Mouse (Mus musculus) adrenal gland, postnatal 14 days (tissue): ENCODE measurements around the gene Bglap. TPM values are rescaled to one million over a fixed set of nuclear protein-coding genes. Genes with fewer than 3 reads are reported as not detected.
A peak's percentile ranks its signal among the peaks of the same experiment; 100 is the strongest.
"Not testable (repeated sequence)": the region's sequence is repeated elsewhere in the genome, so short reads cannot be mapped to it uniquely, and the experiment has no call there.

Experiments
- DNase-seq: peaks from one replicate; pipeline ENCODE4 v3.0.0; 2021; ENCODE audit warnings: mixed read lengths
- total RNA-seq: library from RNA; stranded (reverse); gene quantifications from 2 replicates; pipeline ENCODE4 v1.2.3, GENCODE M21; 2021

The Bglap gene
- total RNA-seq, 1 experiment from 2014 or later = 2.1 TPM

DNA sequence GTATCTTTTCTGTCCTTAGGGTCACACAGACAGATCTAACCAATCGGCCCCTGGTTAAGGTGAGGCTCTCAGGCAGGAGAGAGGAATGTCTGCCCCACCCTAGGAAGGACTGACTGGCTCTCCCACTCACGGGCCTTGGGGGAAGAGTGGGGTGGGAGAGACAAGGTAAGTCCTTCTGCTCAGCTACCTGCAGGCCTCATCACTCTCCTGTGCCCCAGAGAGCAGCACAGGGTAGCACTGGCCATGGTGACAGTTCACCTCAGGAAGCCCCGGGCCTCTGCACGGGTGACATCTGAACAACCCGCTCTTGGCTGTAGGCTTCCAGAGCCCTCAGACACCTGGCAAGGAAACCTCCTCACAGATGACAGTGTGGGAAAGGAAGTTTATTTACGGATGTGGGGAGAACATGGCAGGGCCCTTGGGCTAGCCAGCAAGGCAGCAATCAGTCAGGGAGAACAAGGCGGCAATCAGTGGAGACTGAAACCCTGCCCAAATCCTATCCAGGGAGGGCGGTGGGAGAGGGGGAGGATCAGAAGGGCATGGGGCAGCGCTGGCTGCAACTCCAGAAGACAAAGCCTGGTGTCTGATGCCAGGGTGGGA, 9.6 kb upstream of the Bglap start:
- no peak for DNase-seq

DNA sequence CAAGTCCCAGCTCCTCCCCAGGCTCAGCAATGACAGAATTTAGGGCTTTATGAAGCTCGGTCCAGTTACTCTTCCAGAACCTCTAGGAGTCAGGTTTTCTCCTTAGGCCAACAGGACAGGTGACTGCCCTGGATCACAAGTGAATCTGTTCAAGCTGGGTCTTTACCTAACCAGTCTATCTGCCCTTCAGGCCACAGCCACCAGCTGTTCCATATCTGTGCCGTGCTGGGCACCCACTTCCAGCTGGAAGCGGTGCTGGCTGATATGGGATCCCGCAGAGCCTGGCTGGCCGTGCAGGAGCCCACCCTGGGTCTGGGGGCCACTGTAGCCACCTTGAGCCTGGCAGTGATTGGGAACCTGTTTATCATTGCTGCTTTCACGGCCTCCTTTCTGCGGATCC, 1.9 kb downstream of the Bglap start:
- DNase-seq = not testable (repeated sequence)

DNA sequence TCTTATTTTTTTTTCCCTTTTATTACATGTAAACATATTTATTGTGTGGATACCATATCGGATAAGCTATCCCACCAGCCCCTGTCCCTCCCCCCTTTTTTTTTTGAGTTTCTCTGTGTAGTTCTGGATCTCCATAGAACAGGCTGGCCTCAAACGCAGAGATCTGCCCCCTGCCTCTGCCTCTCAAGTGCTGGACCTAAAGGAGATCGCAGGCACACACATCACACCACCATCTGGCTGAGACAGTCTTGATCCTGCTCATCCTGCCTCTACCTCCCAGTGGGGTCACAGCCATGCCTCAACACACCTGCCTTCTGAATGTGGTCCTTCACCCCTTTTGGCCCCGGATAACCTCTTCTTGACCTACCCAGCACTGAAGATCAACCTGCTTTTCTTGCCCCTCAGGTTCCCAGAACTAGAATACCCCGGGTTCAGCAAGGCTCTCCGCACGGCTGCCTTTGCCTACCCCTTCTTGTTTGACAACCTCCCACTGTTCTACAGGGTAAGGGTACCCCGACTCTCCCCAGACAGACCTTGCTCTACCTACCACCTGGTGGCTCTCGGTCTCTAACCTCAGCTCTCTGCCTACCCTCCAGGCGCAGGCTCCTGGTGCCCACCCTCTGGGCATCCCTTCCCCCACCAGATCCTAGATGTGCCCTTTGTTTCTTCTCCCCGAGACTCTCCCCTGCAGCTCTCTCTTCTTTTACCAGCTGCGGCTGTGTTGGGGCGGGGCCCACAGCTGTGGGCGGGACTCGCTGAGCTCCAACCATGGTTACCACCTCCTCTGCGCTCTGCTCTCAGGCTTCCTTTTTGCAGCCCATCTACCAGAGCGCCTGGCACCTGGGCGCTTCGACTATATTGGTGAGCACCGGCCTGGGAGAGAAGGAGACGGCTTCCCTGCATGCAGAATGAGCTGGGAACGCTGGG, 2.6 kb downstream of the Bglap start:
- DNase-seq = peak; percentile 49

DNA sequence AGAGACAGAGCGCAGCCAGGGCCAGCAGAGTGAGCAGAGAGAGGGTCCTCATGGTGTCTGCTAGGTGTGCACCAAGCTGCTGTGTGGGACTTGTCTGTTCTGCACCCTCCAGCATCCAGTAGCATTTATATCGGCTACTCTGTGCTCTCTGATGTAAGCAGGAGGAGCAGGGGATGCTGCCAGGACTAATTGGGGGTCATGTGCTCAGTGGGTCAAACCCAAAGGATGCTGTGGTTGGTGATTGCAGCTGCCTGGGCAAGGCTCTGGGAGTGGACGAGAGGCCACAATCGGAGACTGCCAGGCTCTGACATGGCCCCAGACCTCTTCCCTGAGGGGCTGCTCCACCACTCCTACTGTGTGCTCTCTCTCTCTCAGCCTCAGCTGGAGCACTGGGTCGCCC, 5.7 kb downstream of the Bglap start, which contains the start of gene Bglap2:
TSS of gene Bglap2 (minus strand) at position 101 of the 400 bp plus-strand sequence.
- DNase-seq = not testable (repeated sequence)

DNA sequence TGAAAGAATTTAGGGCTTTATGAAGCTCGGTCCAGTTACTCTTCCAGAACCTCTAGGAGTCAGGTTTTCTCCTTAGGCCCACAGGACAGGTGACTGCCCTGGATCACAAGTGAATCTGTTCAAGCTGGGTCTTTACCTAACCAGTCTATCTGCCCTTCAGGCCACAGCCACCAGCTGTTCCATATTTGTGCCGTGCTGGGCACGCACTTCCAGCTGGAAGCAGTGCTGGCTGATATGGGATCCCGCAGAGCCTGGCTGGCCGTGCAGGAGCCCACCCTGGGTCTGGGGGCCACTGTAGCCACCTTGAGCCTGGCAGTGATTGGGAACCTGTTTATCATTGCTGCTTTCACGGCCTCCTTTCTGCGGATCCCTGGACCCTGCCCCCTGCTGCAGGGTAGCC, 7.6 kb downstream of the Bglap start:
- DNase-seq = not testable (repeated sequence)

DNA sequence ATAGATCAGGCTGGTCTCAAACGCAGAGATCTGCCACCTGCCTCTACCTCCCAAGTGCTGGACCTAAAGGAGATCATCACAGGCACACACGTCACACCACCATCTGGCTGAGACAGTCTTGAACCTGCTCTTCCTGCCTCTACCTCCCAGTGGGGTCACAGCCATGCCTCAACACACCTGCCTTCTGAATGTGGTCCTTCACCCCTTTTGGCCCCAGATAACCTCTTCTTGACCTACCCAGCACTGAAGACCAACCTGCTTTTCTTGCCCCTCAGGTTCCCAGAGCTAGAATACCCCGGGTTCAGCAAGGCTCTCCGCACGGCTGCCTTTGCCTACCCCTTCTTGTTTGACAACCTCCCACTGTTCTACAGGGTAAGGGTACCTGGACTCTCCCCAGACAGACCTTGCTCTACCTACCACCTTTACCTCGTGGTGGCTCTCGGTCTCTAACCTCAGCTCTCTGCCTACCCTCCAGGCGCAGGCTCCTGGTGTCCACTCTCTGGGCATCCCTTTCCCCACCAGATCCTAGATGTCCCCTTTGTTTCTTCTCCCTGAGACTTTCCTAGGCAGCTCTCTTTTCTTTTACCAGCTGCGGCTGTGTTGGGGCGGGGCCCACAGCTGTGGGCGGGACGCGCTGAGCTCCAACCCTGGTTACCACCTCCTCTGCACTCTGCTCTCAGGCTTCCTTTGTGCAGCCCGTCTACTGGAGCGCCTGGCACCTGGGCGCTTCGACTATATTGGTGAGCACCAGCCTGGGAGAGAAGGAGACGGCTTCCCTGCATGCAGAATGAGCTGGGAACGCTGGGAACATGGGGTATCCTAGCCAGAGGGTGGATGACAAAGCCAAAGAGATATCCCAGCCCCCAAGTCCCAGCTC, 8.3 kb downstream of the Bglap start:
- DNase-seq = peak; percentile 52

DNA sequence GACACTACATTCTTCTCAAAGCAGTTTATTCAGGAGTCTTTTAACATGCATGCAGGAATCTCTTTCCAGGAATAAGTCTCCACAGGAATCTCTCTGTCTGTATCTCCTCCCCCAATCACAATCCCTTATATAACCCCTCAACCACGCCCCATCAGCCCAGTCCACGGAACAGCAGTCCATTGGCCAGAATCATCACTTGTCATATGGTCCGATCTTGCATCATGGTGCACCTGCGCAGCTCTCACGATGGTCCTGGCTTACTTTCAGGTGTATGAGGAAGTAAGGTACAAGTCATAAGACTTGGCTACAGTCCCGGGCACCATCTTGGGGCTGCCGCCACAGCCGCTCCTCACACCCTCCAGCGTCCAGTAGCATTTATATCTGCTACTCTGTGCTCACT, 11.6 kb downstream of the Bglap start, which contains the start of gene Bglap3:
TSS of gene Bglap3 (minus strand) at position 101 of the 400 bp plus-strand sequence.
- not testable (repeated sequence) for DNase-seq

DNA sequence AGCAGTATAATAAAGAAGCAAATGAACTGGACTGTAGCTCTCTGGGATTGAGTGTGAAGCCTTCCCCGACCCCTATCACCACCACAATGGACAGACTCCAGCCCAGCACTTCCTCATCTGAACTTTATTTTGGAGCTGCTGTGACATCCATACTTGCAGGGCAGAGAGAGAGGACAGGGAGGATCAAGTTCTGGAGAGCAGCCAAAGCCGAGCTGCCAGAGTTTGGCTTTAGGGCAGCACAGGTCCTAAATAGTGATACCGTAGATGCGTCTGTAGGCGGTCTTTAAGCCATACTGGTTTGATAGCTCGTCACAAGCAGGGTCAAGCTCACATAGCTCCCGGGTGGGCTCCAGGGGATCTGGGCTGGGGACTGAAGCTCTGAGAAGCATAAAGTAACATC, 15.8 kb downstream of the Bglap start:
- DNase-seq = not testable (repeated sequence)

DNA sequence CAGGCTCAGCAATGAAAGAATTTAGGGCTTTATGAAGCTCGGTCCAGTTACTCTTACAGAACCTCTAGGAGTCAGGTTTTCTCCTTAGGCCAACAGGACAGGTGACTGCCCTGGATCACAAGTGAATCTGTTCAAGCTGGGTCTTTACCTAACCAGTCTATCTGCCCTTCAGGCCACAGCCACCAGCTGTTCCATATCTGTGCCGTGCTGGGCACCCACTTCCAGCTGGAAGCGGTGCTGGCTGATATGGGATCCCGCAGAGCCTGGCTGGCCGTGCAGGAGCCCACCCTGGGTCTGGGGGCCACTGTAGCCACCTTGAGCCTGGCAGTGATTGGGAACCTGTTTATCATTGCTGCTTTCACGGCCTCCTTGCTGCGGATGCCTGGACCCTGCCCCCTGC, 16.7 kb downstream of the Bglap start:
- DNase-seq = not testable (repeated sequence)

DNA sequence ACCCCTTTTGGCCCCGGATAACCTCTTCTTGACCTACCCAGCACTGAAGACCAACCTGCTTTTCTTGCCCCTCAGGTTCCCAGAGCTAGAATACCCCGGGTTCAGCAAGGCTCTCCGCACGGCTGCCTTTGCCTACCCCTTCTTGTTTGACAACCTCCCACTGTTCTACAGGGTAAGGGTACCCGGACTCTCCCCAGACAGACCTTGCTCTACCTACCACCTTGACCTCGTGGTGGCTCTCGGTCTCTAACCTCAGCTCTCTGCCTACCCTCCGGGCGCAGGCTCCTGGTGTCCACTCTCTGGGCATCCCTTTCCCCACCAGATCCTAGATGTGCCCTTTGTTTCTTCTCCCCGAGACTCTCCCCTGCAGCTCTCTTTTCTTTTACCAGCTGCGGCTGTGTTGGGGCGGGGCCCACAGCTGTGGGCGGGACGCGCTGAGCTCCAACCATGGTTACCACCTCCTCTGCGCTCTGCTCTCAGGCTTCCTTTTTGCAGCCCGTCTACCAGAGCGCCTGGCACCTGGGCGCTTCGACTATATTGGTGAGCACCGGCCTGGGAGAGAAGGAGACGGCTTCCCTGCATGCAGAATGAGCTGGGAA, 17.3 kb downstream of the Bglap start:
- peak; percentile 72 for DNase-seq

DNA sequence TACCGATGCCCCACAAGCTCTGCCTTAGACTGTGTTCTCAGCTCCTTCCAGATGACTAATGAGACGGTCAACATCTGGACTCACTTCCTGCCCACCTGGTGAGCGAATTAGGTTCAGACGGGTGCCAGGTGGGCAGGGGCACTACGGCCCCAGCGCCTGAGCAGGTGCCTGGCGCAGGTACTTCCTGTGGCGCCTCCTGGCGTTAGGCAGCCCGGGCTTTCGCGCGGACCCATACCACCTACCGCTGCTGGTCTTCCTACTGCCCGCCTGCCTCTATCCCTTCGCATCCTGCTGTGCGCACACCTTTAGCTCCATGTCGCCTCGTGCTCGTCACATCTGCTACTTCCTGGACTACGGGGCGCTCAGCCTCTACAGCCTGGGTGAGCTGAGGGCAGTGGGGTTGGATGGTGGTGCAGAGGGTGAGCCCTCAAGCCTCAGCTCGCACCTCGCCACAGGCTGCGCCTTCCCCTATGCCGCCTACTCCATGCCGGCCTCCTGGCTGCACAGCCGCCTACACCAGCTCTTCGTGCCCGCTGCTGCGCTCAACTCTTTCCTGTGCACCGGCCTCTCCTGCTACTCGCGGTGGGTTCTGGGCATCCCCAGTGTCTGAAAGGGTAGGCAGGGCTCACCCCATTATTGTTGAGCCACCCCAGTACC, 18.4 kb downstream of the Bglap start:
- DNase-seq = no peak

DNA sequence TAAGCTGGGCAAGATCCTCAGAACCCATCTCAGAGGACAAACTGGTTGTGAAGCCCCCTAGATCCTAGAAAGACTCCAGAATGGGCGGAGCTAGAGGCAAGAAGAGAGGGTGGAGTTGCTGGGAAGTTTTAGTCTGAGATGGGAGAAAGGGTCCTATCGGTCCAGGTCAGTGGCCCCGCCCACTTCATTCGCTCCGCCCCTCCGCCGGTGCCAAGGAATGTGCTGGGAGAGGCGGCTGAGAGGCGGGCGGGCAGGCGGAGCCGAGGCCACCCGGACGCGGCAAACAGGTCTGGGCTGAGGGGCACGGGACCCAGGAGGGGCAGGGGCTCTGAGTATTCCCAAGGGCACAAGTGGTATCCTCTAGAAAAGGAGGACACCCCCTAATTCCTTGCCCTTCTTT, 19.9 kb downstream of the Bglap start, which contains the start of gene Paqr6:
TSS of gene Paqr6 (plus strand) at position 248 of the 400 bp plus-strand sequence.
- peak; percentile 84 for DNase-seq

DNA sequence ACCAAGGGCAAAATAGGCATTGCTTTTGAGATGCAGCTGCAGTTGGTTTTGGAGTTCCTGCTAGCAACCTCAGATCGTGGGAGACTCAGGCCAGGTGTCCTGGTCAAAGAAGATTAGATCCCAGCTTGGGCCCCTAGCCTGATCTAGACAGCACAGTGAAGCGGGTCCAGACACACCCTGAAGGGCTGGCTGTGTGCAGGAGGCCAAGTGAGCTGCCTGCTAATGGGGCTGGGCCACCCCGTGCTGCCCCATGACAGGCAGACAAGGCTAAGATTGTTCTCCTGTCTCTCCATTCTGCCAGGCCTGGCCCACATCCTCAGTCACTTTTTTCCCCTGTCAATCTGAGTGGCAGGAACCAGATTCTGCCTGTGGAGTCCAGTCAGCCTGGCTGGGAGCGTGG, 20.6 kb downstream of the Bglap start:
- DNase-seq = no peak

DNA sequence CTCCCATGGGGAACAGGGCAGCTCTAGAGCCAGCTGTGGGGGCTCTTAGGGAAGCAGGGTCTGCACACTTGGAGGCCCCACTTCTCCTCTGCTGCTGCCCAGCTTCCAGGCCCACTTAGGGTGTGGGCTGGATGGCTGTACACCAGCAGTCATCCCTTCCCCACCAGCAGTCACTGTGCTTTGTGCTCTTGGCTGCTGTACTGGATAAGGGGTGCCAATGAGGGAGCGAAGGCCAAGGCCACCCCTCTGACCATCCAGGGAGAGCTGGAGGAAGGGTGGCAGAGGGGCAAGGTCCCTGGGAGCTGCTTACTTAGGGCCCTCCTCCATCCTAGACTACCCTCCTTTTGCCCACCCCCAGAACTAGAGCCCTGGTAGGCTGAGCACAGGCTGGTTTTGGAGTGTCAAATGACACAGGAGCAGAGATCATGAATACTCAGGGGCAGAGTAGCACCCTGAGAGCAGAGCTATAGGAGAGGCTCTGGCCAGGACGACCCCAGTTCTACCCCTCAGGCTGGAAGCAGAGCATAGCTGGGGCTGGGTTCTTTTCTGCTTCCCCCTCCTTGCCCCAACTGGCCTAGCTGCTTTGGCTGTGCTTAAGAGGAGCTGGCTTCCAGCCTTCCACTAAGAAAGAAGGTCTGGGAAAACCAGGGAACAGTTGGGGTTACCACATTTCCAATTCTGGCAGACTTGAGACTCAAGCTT, 22.5 kb downstream of the Bglap start:
- no peak for DNase-seq

DNA sequence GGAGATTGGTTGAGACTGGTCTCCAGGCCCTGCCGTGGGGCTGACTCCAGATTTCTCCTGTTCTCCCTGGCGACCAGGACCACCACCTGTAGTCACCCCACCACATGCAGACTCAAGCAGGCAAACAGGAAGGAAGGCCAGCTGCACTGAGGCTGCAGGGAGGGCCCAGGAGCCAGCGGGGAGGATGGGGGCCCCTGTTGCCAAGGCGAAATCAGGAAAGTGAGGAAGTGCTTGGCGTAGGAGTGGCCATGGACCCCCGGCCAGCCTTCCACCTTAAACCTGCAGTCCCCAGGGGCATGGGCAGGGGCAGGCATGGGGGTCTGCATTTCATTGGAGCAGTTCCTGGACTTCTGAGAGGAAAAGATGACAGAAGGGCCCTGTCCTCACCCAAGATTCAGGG, 23.2 kb downstream of the Bglap start:
- DNase-seq = no peak

DNA sequence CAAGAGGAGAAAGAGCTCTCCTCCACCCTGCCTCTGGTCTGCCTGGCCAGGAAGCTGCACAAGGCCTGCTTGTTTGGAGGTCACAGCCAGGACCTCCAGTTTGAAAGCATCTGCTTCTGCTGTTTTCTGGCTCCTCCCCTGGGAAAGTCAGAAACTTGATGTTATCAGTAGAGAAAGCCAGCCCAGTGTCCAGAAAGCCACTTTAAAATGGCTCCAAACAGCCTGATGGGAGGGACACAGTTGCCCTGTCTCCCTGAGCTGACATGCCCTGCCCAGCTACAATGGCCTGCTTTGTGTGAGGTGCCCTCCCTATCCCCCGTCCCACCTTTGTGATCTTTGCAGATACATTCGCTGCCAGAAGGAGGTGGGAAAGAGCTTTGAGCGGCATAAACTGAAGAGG, 24.3 kb downstream of the Bglap start:
- no peak for DNase-seq

DNA sequence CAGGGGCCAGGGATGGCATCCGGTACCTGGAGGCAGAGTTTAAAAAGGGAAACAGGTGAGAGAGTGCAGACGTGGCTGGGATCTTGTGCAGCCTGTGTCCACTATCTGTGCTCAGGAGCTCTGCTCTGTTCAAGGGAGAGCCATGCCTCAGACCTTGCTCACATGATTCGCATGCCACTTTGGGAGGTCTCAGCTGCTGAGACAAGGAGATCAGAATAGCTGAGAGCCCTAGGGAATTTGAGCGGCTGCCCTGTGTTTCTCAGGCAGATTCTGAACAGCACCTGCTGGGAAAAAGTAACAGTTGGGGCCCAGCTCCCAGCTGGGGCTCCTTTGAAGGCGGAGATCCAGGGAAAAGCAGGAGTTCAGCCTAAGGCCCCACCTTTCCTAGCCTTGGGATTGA, 24.7 kb downstream of the Bglap start:
- no peak for DNase-seq

DNA sequence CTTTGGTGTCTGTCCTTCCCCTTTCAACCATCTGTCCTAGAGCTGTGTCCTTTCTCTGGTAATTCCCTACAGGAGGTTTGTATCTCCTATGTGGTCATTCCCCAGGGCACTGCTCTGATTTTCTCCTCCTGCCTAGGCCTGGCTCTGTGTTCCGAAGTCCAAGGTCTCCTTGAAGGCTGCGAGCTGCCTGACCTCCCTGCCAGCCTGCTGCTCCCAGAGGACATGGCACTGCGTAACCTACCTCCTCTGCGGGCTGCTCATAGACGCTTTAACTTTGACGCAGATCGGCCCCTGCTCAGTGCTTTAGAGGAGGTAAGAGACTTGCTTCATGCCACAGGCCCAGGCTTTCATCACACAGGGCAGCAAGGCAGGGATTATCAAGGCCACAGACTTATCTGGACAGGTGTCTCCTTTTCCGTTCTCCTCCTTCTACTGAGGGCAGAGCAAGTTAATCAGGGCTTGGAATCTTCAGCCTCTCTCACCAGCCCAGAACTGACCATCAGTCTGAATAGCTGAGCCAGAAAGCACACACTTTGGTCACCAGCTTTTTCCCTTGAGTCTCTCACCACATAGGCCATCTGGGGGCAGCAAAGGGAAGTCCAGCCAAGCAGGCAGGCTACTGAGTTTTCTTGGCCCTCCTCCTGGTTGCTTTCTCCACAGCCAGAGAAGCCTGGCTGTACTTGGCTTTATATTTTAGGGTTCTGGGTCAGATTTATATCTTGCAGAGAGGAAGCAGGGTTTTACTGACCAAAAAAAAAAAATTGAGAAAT, 29.7 kb downstream of the Bglap start:
- peak; percentile 80 for DNase-seq

DNA sequence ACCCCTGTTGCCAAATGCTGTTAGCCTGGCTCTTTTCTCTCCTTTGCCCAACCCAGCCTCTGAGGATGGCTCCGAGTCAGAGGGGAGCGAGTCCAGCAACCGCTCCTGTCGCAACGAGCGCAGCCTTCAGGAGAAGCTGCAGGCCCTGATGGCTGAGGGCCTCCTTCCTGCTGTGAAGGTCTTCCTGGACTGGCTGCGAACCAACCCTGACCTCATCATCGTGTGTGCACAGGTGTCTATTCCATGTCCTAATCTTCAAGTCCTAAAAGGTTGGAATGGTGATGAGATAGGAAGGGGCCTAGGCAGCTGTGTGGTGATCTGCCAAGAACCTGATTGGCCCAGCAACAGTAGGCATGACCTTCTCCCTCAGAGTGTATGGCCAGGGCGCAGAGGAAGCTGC, 31.4 kb downstream of the Bglap start:
- peak; percentile 47 for DNase-seq

DNA sequence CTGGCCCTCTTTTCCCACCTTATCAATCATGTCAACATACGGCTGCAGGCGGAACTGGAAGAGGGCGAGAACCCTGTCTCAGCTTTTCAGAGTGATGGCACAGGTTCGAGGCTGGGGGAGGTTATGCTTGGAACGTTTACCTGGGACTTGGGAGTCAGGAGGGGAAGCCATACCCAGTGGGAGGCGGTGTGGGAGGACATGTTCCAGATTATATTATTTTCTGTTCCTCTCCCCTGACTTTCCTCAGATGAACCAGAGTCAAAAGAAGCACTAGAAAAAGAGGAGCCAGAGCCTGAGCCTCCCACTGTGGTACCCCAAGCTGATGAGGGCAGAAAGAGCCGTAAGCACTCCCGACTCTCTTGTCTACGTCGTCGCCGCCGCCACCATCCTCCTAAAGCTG, 33.5 kb downstream of the Bglap start:
- DNase-seq = no peak
